Mouse (Mus musculus) neutrophil, adult 65 days (primary cell): ENCODE results near the gene Gm21976. TPM values are rescaled to one million over a fixed set of nuclear protein-coding genes. Genes with fewer than 3 reads are reported as not detected.

ENCODE experiments used
- total RNA-seq: library from RNA; stranded (reverse); gene quantifications from 2 replicates; pipeline ENCODE4 v1.2.4, GENCODE M21; 2023

Gene Gm21976
- not detected in 2 replicates for total RNA-seq

GRCm38 (mm10) chr13:98279686-98280085 lies at the start of gene Gm21976:
TSS of gene Gm21976 (plus strand) at chr13:98279887.

GRCm38 (mm10) chr13:98262636-98263457 lies 16.8 kb upstream of the Gm21976 start, which contains the start of the genes Utp15 and Ankra2:
TSS of gene Utp15 (minus strand) at chr13:98263041.
TSS of gene Ankra2 (plus strand) at chr13:98263074.

GRCm38 (mm10) chr13:98316480-98317245 lies 37.0 kb downstream of the Gm21976 start, which contains the start of gene Btf3:
TSS of gene Btf3 (minus strand) at chr13:98317006.

GRCm38 (mm10) chr13:98354090-98354801 lies 74.6 kb downstream of the Gm21976 start, which contains the start of gene Foxd1:
TSS of gene Foxd1 (plus strand) at chr13:98354242.

Other genes starting within 250 kb of the Gm21976 start
- 0.52 and 0.76 TPM in 2 replicates for gene Arhgef28, start 73.4 kb upstream of the Gm21976 start, total RNA-seq
- gene Utp15, start 16.8 kb upstream of the Gm21976 start, total RNA-seq: 20.8 and 29.7 TPM in 2 replicates
- 23.8 and 26.4 TPM in 2 replicates for gene Ankra2, start 16.8 kb upstream of the Gm21976 start, total RNA-seq
- gene Btf3, start 37.1 kb downstream of the Gm21976 start, total RNA-seq: 237 and 254 TPM in 2 replicates
- gene Foxd1, start 74.4 kb downstream of the Gm21976 start, total RNA-seq: not detected in 2 replicates
- not detected in 2 replicates for gene Gm10320, start 212.1 kb downstream of the Gm21976 start, total RNA-seq